Mouse (Mus musculus): ENCODE measurements around the gene Alg6.

DNA sequence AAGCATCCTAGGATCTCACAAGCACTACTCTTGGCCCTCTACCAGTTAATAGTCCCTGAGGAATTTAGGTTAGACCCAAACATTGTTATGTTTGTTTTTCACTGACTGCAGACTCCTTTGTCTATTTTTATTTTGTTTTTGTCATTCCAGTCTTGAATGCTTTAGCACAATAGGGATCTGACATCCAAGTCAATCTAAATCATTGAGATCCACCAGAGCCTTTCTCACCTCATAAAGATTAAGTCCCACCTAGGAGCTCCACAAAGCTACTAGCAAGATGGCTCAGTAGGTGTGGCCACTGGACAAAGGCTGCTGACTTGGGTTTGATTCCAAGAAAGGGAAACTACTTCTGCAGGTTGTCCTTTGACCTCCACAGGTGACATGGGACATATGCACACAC is 40.3 kb upstream of the Alg6 start:
- TF ChIP-seq CTCF (IDR thresholded peaks at IDR 0.05; ENCODE audit: control insufficient read depth, insufficient read depth, low read length) (no peak), POLR2A (IDR thresholded peaks at IDR 0.05; ENCODE audit: borderline replicate concordance, control insufficient read depth, low read depth, low read length) (no peak)
